Mouse (Mus musculus): Measurements from ENCODE around the gene Hoxd12.

Gene Hoxd12

GRCm38 (mm10) chr2:74710929-74711543 is 36.2 kb downstream of the Hoxd12 start:
- no peak for DNase-seq

GRCm38 (mm10) chr2:74711721-74712621 is 37.2 kb downstream of the Hoxd12 start, which contains the start of the genes Hoxd3 and Hoxd4:
TSS of gene Hoxd3 (plus strand) at chr2:74711927.
TSS of gene Hoxd4 (plus strand) at chr2:74711929.
- no peak for DNase-seq

- DNase-seq = no peak
Observed at GRCm38 (mm10) chr2:74713239-74714150, 38.7 kb downstream of the Hoxd12 start.

- no peak for DNase-seq
Observed at GRCm38 (mm10) chr2:74714156-74714789, 39.5 kb downstream of the Hoxd12 start.

GRCm38 (mm10) chr2:74714881-74715280 is 40.1 kb downstream of the Hoxd12 start:
- no peak for DNase-seq

GRCm38 (mm10) chr2:74715504-74716241 is 40.9 kb downstream of the Hoxd12 start:
- peak; percentile 54 to 56 for DNase-seq

- DNase-seq = no peak
Observed at GRCm38 (mm10) chr2:74720384-74720783, 45.6 kb downstream of the Hoxd12 start.

GRCm38 (mm10) chr2:74720955-74721491 is 46.2 kb downstream of the Hoxd12 start:
- DNase-seq = no peak

GRCm38 (mm10) chr2:74721882-74722281 is 47.1 kb downstream of the Hoxd12 start:
- DNase-seq = no peak

- DNase-seq = no peak
Observed at GRCm38 (mm10) chr2:74722949-74723348, 48.1 kb downstream of the Hoxd12 start.

GRCm38 (mm10) chr2:74724244-74725015 is 49.6 kb downstream of the Hoxd12 start:
- no peak for DNase-seq

- no peak for DNase-seq
Observed at GRCm38 (mm10) chr2:74725171-74725570, 50.4 kb downstream of the Hoxd12 start.

- DNase-seq = no peak
Observed at GRCm38 (mm10) chr2:74726551-74726950, 51.7 kb downstream of the Hoxd12 start, which contains the start of gene Gm28230. TSS of gene Gm28230 (plus strand) at chr2:74726728.

- DNase-seq = no peak
Observed at GRCm38 (mm10) chr2:74726973-74727639, 52.3 kb downstream of the Hoxd12 start.

Measured in cerebellum, postnatal 36 days (tissue).